8 mouse cellular contexts compared by ENCODE assay signal in the genomic region with DNA sequence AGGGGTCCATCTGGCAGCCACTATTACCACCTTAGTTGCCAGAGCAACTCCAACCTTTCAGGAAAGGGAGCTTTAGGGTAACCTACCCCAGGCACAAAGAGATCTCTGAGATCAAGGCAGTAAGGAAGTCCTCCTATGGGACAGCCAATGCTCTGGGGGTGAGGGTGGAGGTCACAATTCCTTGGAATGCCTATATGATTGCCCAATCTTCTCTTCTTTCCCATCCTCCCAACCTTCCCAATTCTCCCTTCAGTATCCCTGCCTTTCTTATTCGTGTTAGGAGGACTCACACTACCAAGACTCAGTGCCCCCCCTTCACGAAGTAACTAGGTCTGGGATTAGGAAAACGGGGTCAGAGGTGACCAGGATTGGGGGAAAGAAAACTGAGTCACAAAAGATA. TPM values are rescaled to one million over a fixed set of nuclear protein-coding genes. Genes with fewer than 3 reads are reported as not detected.
A peak's percentile ranks its signal among the peaks of the same experiment; 100 is the strongest.
DNase-seq lines count a peak whose midpoint lies in the region; ATAC-seq and TF ChIP-seq lines count a peak whose summit lies in the region.

No protein-coding gene starts in this region.

- H3K9ac ChIP-seq in kidney, postnatal 0 days (ENCODE audit: low read depth, low read length) = peak overlapping the region; percentile 99
- H3K9ac ChIP-seq in hindbrain, embryonic 16.5 days (ENCODE audit: low read depth, low read length) = peak overlapping the region; percentile 97
- peak overlapping the region; percentile 98 for H3K9ac ChIP-seq in midbrain, postnatal 0 days (replicated peaks; ENCODE audit: low read length, poor library complexity, severe bottlenecking)

- 0 out of 2 replicates have a peak, but pooled peaks cover 2% of the 10 kb centered on the region for H3K36me3 ChIP-seq in kidney, postnatal 0 days (ENCODE audit: insufficient read depth, low read length)
- H3K36me3 ChIP-seq in hindbrain, embryonic 16.5 days (ENCODE audit: control insufficient read depth, insufficient read depth, low read length) = no peaks in the 10 kb centered on the region
- H3K36me3 ChIP-seq in midbrain, postnatal 0 days (ENCODE audit: insufficient read depth, low read length) = peaks cover 2% of the 10 kb centered on the region; the same call in 1 of the 2 replicates

- WGBS in kidney, postnatal 0 days = 2% methylated on average over 3 of the region's 3 CpGs
- WGBS in hindbrain, embryonic 16.5 days = 0% methylated on average over 3 of the region's 3 CpGs
- WGBS in midbrain, postnatal 0 days = 5% methylated on average over 3 of the region's 3 CpGs

- peak overlapping the region; percentile 98 for H3K27ac ChIP-seq in kidney, postnatal 0 days
- peak overlapping the region; percentile 49 for H3K27ac ChIP-seq in cortical plate, adult 2 months (ENCODE audit: insufficient read depth, low read length)
- peak overlapping the region; percentile 99 for H3K27ac ChIP-seq in hindbrain, embryonic 16.5 days (ENCODE audit: low read depth, low read length)
- peak overlapping the region; percentile 97 for H3K27ac ChIP-seq in midbrain, postnatal 0 days (ENCODE audit: low read depth, low read length)

- no peaks in the 10 kb centered on the region for H3K9me3 ChIP-seq in kidney, postnatal 0 days (replicated peaks; ENCODE audit: low read length)
- H3K9me3 ChIP-seq in hindbrain, embryonic 16.5 days (ENCODE audit: control insufficient read depth, low read length) = no peaks in the 10 kb centered on the region
- no peaks in the 10 kb centered on the region for H3K9me3 ChIP-seq in midbrain, postnatal 0 days (ENCODE audit: low read length)

- peak overlapping the region; percentile 75 for H3K4me2 ChIP-seq in kidney, postnatal 0 days (ENCODE audit: low read length)
- H3K4me2 ChIP-seq in hindbrain, embryonic 16.5 days (ENCODE audit: low read length) = peak overlapping the region; percentile 80
- H3K4me2 ChIP-seq in midbrain, postnatal 0 days (ENCODE audit: low read depth, low read length, poor library complexity, severe bottlenecking) = peak overlapping the region; percentile 92

- TF ChIP-seq CTCF in kidney, postnatal 0 days (IDR thresholded peaks at IDR 0.05; ENCODE audit: low read depth) = no peak
- no peak for TF ChIP-seq CTCF in cortical plate, adult 2 months (IDR thresholded peaks at IDR 0.05; ENCODE audit: extremely low read depth, insufficient read depth, low read length)
- TF ChIP-seq CTCF in midbrain, postnatal 0 days (IDR thresholded peaks at IDR 0.05) = no peak

- peak overlapping the region; percentile 86 for H3K4me3 ChIP-seq in kidney, postnatal 0 days (replicated peaks; ENCODE audit: low read depth, low read length)
- peak overlapping the region; percentile 85 for H3K4me3 ChIP-seq in cortical plate, adult 2 months (ENCODE audit: insufficient read depth, low read length)
- peak overlapping the region; percentile 80 for H3K4me3 ChIP-seq in hindbrain, embryonic 16.5 days (ENCODE audit: low read length)
- peak overlapping the region; percentile 87 for H3K4me3 ChIP-seq in midbrain, postnatal 0 days (ENCODE audit: low read depth, low read length)

- H3K4me1 ChIP-seq in kidney, postnatal 0 days (replicated peaks; ENCODE audit: insufficient read depth, low read length) = peaks cover 27% of the 10 kb centered on the region
- peaks cover 6% of the 10 kb centered on the region for H3K4me1 ChIP-seq in cortical plate, adult 2 months (ENCODE audit: control insufficient read depth, insufficient read depth, low read length)
- H3K4me1 ChIP-seq in hindbrain, embryonic 16.5 days (ENCODE audit: control insufficient read depth, insufficient read depth, low read depth, low read length) = peaks cover 34% of the 10 kb centered on the region
- peaks cover 29% of the 10 kb centered on the region for H3K4me1 ChIP-seq in midbrain, postnatal 0 days (ENCODE audit: insufficient read depth, low read length)

- DNase-seq in kidney, postnatal 0 days (ENCODE audit: low spot score) = no peak
- no peak for DNase-seq in kidney, adult 9 months
- no peak for DNase-seq in midbrain, postnatal 0 days (ENCODE audit: low spot score)
- DNase-seq in retina, postnatal 1 day = no peak
- DNase-seq in ovary, postnatal 14 days (ENCODE audit: low spot score) = no peak
- DNase-seq in frontal cortex, postnatal 25 days (ENCODE audit: low spot score in 2 of 2) = no peak

- H3K27me3 ChIP-seq in kidney, postnatal 0 days (ENCODE audit: insufficient read depth, low read length) = no peaks in the 10 kb centered on the region
- no peaks in the 10 kb centered on the region for H3K27me3 ChIP-seq in hindbrain, embryonic 16.5 days (replicated peaks; ENCODE audit: control insufficient read depth, insufficient read depth, low read length)
- H3K27me3 ChIP-seq in midbrain, postnatal 0 days (ENCODE audit: insufficient read depth, low read length) = no peaks in the 10 kb centered on the region

- TF ChIP-seq POLR2A in cortical plate, adult 2 months (IDR thresholded peaks at IDR 0.05; ENCODE audit: extremely low read depth, insufficient read depth, low read length) = no peak

- no peak for ATAC-seq in kidney, postnatal 0 days (replicated peaks; ENCODE audit: low FRiP score, low read depth)
- no peak for ATAC-seq in hindbrain, embryonic 16.5 days
- no peak for ATAC-seq in midbrain, postnatal 0 days (ENCODE audit: low FRiP score)

RNA-seq across cellular contexts. Expression of gene Gm45234, which starts 0.5 kb away (rescaled TPM):
- polyA plus RNA-seq in kidney, postnatal 0 days (2015; fragmentation: Nextera tagmentation; extraction: Ambion mirVana) = not detected in 2 replicates
- not detected in 2 replicates for polyA plus RNA-seq in cortical plate, adult 2 months (2012; rRNA removed)
- polyA plus RNA-seq in hindbrain, embryonic 16.5 days (2015; fragmentation: Nextera tagmentation; extraction: Ambion mirVana) = not detected in 2 replicates
- not detected in 2 replicates for total RNA-seq in midbrain, postnatal 0 days (2014; rRNA removed)
- polyA plus RNA-seq in midbrain, postnatal 0 days (2015; fragmentation: Nextera tagmentation; extraction: Ambion mirVana) = not detected in 2 replicates

RNA-seq across cellular contexts. Expression of gene Atn1, which starts 1.0 kb away (rescaled TPM):
- 13.0 and 13.7 TPM in 2 replicates for polyA plus RNA-seq in kidney, postnatal 0 days (2015; fragmentation: Nextera tagmentation; extraction: Ambion mirVana)
- 60.7 and 63.3 TPM in 2 replicates for polyA plus RNA-seq in cortical plate, adult 2 months (2012; rRNA removed)
- 24.7 and 28.5 TPM in 2 replicates for polyA plus RNA-seq in hindbrain, embryonic 16.5 days (2015; fragmentation: Nextera tagmentation; extraction: Ambion mirVana)
- 30.7 and 38.0 TPM in 2 replicates for total RNA-seq in midbrain, postnatal 0 days (2014; rRNA removed)
- polyA plus RNA-seq in midbrain, postnatal 0 days (2015; fragmentation: Nextera tagmentation; extraction: Ambion mirVana) = 25.5 and 30.4 TPM in 2 replicates

RNA-seq across cellular contexts. Expression of gene Grcc10, which starts 14.1 kb away (rescaled TPM):
- polyA plus RNA-seq in kidney, postnatal 0 days (2015; fragmentation: Nextera tagmentation; extraction: Ambion mirVana) = 549 and 600 TPM in 2 replicates
- polyA plus RNA-seq in cortical plate, adult 2 months (2012; rRNA removed) = 340 and 352 TPM in 2 replicates
- polyA plus RNA-seq in hindbrain, embryonic 16.5 days (2015; fragmentation: Nextera tagmentation; extraction: Ambion mirVana) = 587 and 645 TPM in 2 replicates
- 244 and 246 TPM in 2 replicates for total RNA-seq in midbrain, postnatal 0 days (2014; rRNA removed)
- polyA plus RNA-seq in midbrain, postnatal 0 days (2015; fragmentation: Nextera tagmentation; extraction: Ambion mirVana) = 710 and 723 TPM in 2 replicates

RNA-seq across cellular contexts. Expression of gene Eno2, which starts 14.2 kb away (rescaled TPM):
- polyA plus RNA-seq in kidney, postnatal 0 days (2015; fragmentation: Nextera tagmentation; extraction: Ambion mirVana) = 7.6 TPM in 2 replicates
- polyA plus RNA-seq in cortical plate, adult 2 months (2012; rRNA removed) = 741 and 755 TPM in 2 replicates
- polyA plus RNA-seq in hindbrain, embryonic 16.5 days (2015; fragmentation: Nextera tagmentation; extraction: Ambion mirVana) = 192 and 210 TPM in 2 replicates
- total RNA-seq in midbrain, postnatal 0 days (2014; rRNA removed) = 221 and 267 TPM in 2 replicates
- 175 and 189 TPM in 2 replicates for polyA plus RNA-seq in midbrain, postnatal 0 days (2015; fragmentation: Nextera tagmentation; extraction: Ambion mirVana)

RNA-seq across cellular contexts. Expression of gene Ptpn6, which starts 16.8 kb away (rescaled TPM):
- 13.0 and 13.6 TPM in 2 replicates for polyA plus RNA-seq in kidney, postnatal 0 days (2015; fragmentation: Nextera tagmentation; extraction: Ambion mirVana)
- 6.3 and 6.5 TPM in 2 replicates for polyA plus RNA-seq in cortical plate, adult 2 months (2012; rRNA removed)
- polyA plus RNA-seq in hindbrain, embryonic 16.5 days (2015; fragmentation: Nextera tagmentation; extraction: Ambion mirVana) = 4.8 and 4.9 TPM in 2 replicates
- total RNA-seq in midbrain, postnatal 0 days (2014; rRNA removed) = 2.3 and 3.4 TPM in 2 replicates
- polyA plus RNA-seq in midbrain, postnatal 0 days (2015; fragmentation: Nextera tagmentation; extraction: Ambion mirVana) = 3.2 and 4.0 TPM in 2 replicates

Comparison
In these comparisons a context has a peak if more than half of its experiments do, and no peak if none do; other contexts are left out.
1. H3K27ac ChIP-seq: peak in every context shown above with its lines; median percentile 99 in hindbrain, embryonic 16.5 days; 98 in kidney, postnatal 0 days; 97 in midbrain, postnatal 0 days; 49 in cortical plate, adult 2 months.